Mouse (Mus musculus): ENCODE results near the gene Lrmda.

GRCm38 (mm10) chr14:22190111-22190510 is 170.6 kb downstream of the Lrmda start:
- TF ChIP-seq CTCF (conservative IDR thresholded peaks at IDR 0.05; ENCODE audit: low read length) (no peak), POU5F1 (IDR thresholded peaks at IDR 0.05; ENCODE audit: borderline replicate concordance, low read length) (no peak), NANOG (IDR thresholded peaks at IDR 0.05; ENCODE audit: borderline replicate concordance, low read length) (no peak)
